Mouse (Mus musculus) midbrain, postnatal 0 days (tissue): Measurements from ENCODE around the gene Krtap1-4. TPM values are rescaled to one million over a fixed set of nuclear protein-coding genes. Genes with fewer than 3 reads are reported as not detected.

Experiments
- ATAC-seq: fragments of 200-750 bp; cut with Nextera tagmentation; 2 replicates; pipeline ENCODE4 v1.8.0; 2017; ENCODE audit warnings: moderate number of reproducible peaks, mild to moderate bottlenecking, moderate TSS enrichment, moderate library complexity; ENCODE audit not compliant: low FRiP score
- DNase-seq: peaks from one replicate; pipeline ENCODE4 v3.0.0-alpha.2; 2015; ENCODE audit warnings: low spot score
- H3K27ac ChIP-seq: fragments of 300-500 bp; sonication (generic); 2 replicates; pipeline ENCODE4 v1.5.1; 2014; ENCODE audit warnings: low read depth, mild to moderate bottlenecking, low read length, mixed read lengths
- H3K27me3 ChIP-seq: fragments of 300-500 bp; sonication (generic); 2 replicates; pipeline ENCODE4 v1.6.1; 2014; ENCODE audit warnings: low read length, control low read depth, mixed read lengths; ENCODE audit not compliant: insufficient read depth
- H3K36me3 ChIP-seq: fragments of 300-500 bp; sonication (generic); 2 replicates; pipeline ENCODE4 v1.6.1; 2014; ENCODE audit warnings: low read length, control low read depth, mixed read lengths; ENCODE audit not compliant: insufficient read depth
- H3K4me1 ChIP-seq: fragments of 300-500 bp; sonication (generic); 2 replicates; pipeline ENCODE4 v1.6.1; 2014; ENCODE audit warnings: mild to moderate bottlenecking, control low read depth, antibody characterized with exemption, low read length, mixed read lengths; ENCODE audit not compliant: insufficient read depth
- H3K4me2 ChIP-seq: fragments of 300-500 bp; sonication (generic); 2 replicates; pipeline ENCODE4 v1.6.1; 2014; ENCODE audit warnings: low read depth, mild to moderate bottlenecking, low read length, mixed read lengths; ENCODE audit not compliant: poor library complexity, severe bottlenecking
- H3K4me3 ChIP-seq: fragments of 300-500 bp; sonication (generic); 2 replicates; pipeline ENCODE4 v1.5.1; 2014; ENCODE audit warnings: low read depth, mild to moderate bottlenecking, low read length, moderate library complexity
- H3K9ac ChIP-seq: fragments of 300-500 bp; sonication (generic); replicated peaks from 2 replicates; pipeline ENCODE4 v1.6.1; 2014; ENCODE audit warnings: mild to moderate bottlenecking, low read length, moderate library complexity, mixed read lengths; ENCODE audit not compliant: poor library complexity, severe bottlenecking
- H3K9me3 ChIP-seq: fragments of 300-500 bp; sonication (generic); 2 replicates; pipeline ENCODE4 v1.6.1; 2016; ENCODE audit warnings: low read length, control low read depth
- CTCF ChIP-seq: IDR thresholded peaks from 2 replicates; pipeline ENCODE4 v1.5.1; 2016; ENCODE audit warnings: antibody characterized with exemption, mild to moderate bottlenecking
- WGBS: fragments of 180-500 bp; shearing (Covaris S2); extraction: QIAGEN DNeasy Blood & Tissue Kit; methylation state at CpG from one replicate; pipeline ENCODE4 v1.1.7; 2014; 5-methylcytosine and 5-hydroxymethylcytosine counted together
- polyA plus RNA-seq: library from polyadenylated mRNA; unstranded; fragments of >200 nt; fragmentation: Nextera tagmentation; extraction: Ambion mirVana; gene quantifications from 2 replicates; pipeline ENCODE4 v1.2.1, GENCODE M21; 2015
- total RNA-seq: library from RNA; depleted of rRNA; stranded (reverse); fragments of >200 nt; gene quantifications from 2 replicates; pipeline ENCODE4 v1.2.3, GENCODE M21; 2014; rRNA removed

Gene Krtap1-4
- total and polyA plus RNA-seq, 2 experiments from 2014 or later: not detected

DNA sequence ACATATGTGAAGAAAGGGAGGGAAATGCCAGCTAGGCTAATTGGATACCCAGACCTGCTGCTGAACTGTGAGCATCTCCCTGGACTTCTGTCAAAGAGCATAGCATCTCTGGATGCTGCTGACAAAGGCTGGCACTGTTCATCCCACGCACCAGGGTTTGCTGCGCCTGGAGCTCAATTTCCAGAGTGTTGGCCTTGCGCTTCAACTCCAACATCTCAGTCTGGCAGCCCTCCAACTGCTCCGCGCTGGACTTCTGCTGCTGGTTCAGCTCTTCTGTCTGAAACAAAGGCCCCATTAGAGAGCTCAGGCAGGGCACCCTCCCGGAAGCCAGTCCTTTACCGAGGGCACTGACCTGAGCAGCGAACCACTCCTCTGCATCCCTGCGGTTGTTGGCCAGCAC lies 43.7 kb downstream of the Krtap1-4 start:
- DNase-seq: peak; percentile 83
- Histone ChIP-seq H3K9me3 (no peaks in the 10 kb centered on the region), H3K9ac (no peak overlapping the region), H3K4me1 (no peaks in the 10 kb centered on the region), H3K36me3 (no peaks in the 10 kb centered on the region), H3K4me3 (no peak overlapping the region), H3K4me2 (peak overlapping the region; percentile 12; the same call in 1 of the 2 replicates), H3K27me3 (no peaks in the 10 kb centered on the region; the same call in 1 of the 2 replicates), H3K27ac (no peak overlapping the region)
- TF ChIP-seq CTCF: no peak
- no peak for ATAC-seq
- WGBS: 51% methylated on average over 9 of the region's 9 CpGs

Other genes with a start within 250 kb of the Krtap1-4 start
Only the 30 nearest of the 36 such genes appear.
- 0.93 TPM in 1 of 2 replicates, not detected in the other for gene Krt28, start 208.8 kb downstream of the Krtap1-4 start, total RNA-seq
- 0.33 and 0.66 TPM in 2 replicates for gene Krt28, start 208.8 kb downstream of the Krtap1-4 start, polyA plus RNA-seq
- gene Krt10, start 194.3 kb downstream of the Krtap1-4 start, total RNA-seq: 6.7 and 18.3 TPM in 2 replicates
- gene Krt10, start 194.3 kb downstream of the Krtap1-4 start, polyA plus RNA-seq: 35.7 and 39.2 TPM in 2 replicates
- gene Krt12, start 161.4 kb downstream of the Krtap1-4 start, total RNA-seq: 2.0 TPM in 1 of 2 replicates, not detected in the other
- 0.21 and 0.31 TPM in 2 replicates for gene Krt12, start 161.4 kb downstream of the Krtap1-4 start, polyA plus RNA-seq
- not detected in 2 replicates for gene Krt20, start 145.5 kb downstream of the Krtap1-4 start, total RNA-seq
- gene Krt20, start 145.5 kb downstream of the Krtap1-4 start, polyA plus RNA-seq: 0.13 and 0.36 TPM in 2 replicates
- gene Krt23, start 90.5 kb downstream of the Krtap1-4 start, total RNA-seq: 0.16 TPM in 1 of 2 replicates, not detected in the other
- 0.32 TPM in 1 of 2 replicates, not detected in the other for gene Krt23, start 90.5 kb downstream of the Krtap1-4 start, polyA plus RNA-seq
- gene Krt39, start 62.3 kb downstream of the Krtap1-4 start, total RNA-seq: not detected in 2 replicates
- not detected in 2 replicates for gene Krt39, start 62.3 kb downstream of the Krtap1-4 start, polyA plus RNA-seq
- not detected in 2 replicates for gene Krt40, start 40.5 kb downstream of the Krtap1-4 start, total RNA-seq
- gene Krt40, start 40.5 kb downstream of the Krtap1-4 start, polyA plus RNA-seq: not detected in 2 replicates
- gene Krtap3-3, start 32.8 kb downstream of the Krtap1-4 start, total RNA-seq: not detected in 2 replicates
- gene Krtap3-3, start 32.8 kb downstream of the Krtap1-4 start, polyA plus RNA-seq: not detected in 2 replicates
- gene Krtap3-2, start 26.8 kb downstream of the Krtap1-4 start, total RNA-seq: not detected in 2 replicates
- gene Krtap3-2, start 26.8 kb downstream of the Krtap1-4 start, polyA plus RNA-seq: not detected in 2 replicates
- not detected in 2 replicates for gene Gm11939, start 24.2 kb downstream of the Krtap1-4 start, total RNA-seq
- gene Gm11939, start 24.2 kb downstream of the Krtap1-4 start, polyA plus RNA-seq: not detected in 2 replicates
- gene Krtap3-1, start 17.0 kb downstream of the Krtap1-4 start, total RNA-seq: not detected in 2 replicates
- not detected in 2 replicates for gene Krtap3-1, start 17.0 kb downstream of the Krtap1-4 start, polyA plus RNA-seq
- gene Krtap1-5, start 2.6 kb downstream of the Krtap1-4 start, total RNA-seq: not detected in 2 replicates
- gene Krtap1-5, start 2.6 kb downstream of the Krtap1-4 start, polyA plus RNA-seq: not detected in 2 replicates
- not detected in 2 replicates for gene Krtap1-3, start 7.7 kb upstream of the Krtap1-4 start, total RNA-seq
- not detected in 2 replicates for gene Krtap1-3, start 7.7 kb upstream of the Krtap1-4 start, polyA plus RNA-seq
- not detected in 2 replicates for gene Krtap9-3, start 14.5 kb upstream of the Krtap1-4 start, total RNA-seq
- not detected in 2 replicates for gene Krtap9-3, start 14.5 kb upstream of the Krtap1-4 start, polyA plus RNA-seq
- gene Gm11938, start 19.7 kb upstream of the Krtap1-4 start, total RNA-seq: not detected in 2 replicates
- gene Gm11938, start 19.7 kb upstream of the Krtap1-4 start, polyA plus RNA-seq: not detected in 2 replicates
- not detected in 2 replicates for gene Gm11937, start 26.5 kb upstream of the Krtap1-4 start, total RNA-seq
- not detected in 2 replicates for gene Gm11937, start 26.5 kb upstream of the Krtap1-4 start, polyA plus RNA-seq
- gene Krtap2-4, start 31.2 kb upstream of the Krtap1-4 start, total RNA-seq: not detected in 2 replicates
- not detected in 2 replicates for gene Krtap2-4, start 31.2 kb upstream of the Krtap1-4 start, polyA plus RNA-seq
- gene Gm11562, start 36.8 kb upstream of the Krtap1-4 start, total RNA-seq: not detected in 2 replicates
- not detected in 2 replicates for gene Gm11562, start 36.8 kb upstream of the Krtap1-4 start, polyA plus RNA-seq
- gene Krtap4-1, start 44.6 kb upstream of the Krtap1-4 start, total RNA-seq: not detected in 2 replicates
- gene Krtap4-1, start 44.6 kb upstream of the Krtap1-4 start, polyA plus RNA-seq: not detected in 2 replicates
- not detected in 2 replicates for gene Krtap4-2, start 51.4 kb upstream of the Krtap1-4 start, total RNA-seq
- not detected in 2 replicates for gene Krtap4-2, start 51.4 kb upstream of the Krtap1-4 start, polyA plus RNA-seq
- not detected in 2 replicates for gene Krtap4-7, start 60.4 kb upstream of the Krtap1-4 start, total RNA-seq
- not detected in 2 replicates for gene Krtap4-7, start 60.4 kb upstream of the Krtap1-4 start, polyA plus RNA-seq
- gene Gm11555, start 66.6 kb upstream of the Krtap1-4 start, total RNA-seq: not detected in 2 replicates
- gene Gm11555, start 66.6 kb upstream of the Krtap1-4 start, polyA plus RNA-seq: not detected in 2 replicates
- gene Gm11563, start 75.3 kb upstream of the Krtap1-4 start, total RNA-seq: not detected in 2 replicates
- not detected in 2 replicates for gene Gm11563, start 75.3 kb upstream of the Krtap1-4 start, polyA plus RNA-seq
- not detected in 2 replicates for gene Krtap4-6, start 82.3 kb upstream of the Krtap1-4 start, total RNA-seq
- not detected in 2 replicates for gene Krtap4-6, start 82.3 kb upstream of the Krtap1-4 start, polyA plus RNA-seq
- gene Gm14190, start 107.1 kb upstream of the Krtap1-4 start, total RNA-seq: not detected in 2 replicates
- not detected in 2 replicates for gene Gm14190, start 107.1 kb upstream of the Krtap1-4 start, polyA plus RNA-seq
- gene Gm14180, start 150.6 kb upstream of the Krtap1-4 start, total RNA-seq: not detected in 2 replicates
- gene Gm14180, start 150.6 kb upstream of the Krtap1-4 start, polyA plus RNA-seq: not detected in 2 replicates
- not detected in 2 replicates for gene Gm11595, start 189.3 kb upstream of the Krtap1-4 start, total RNA-seq
- gene Gm11595, start 189.3 kb upstream of the Krtap1-4 start, polyA plus RNA-seq: not detected in 2 replicates
- not detected in 2 replicates for gene Krtap4-8, start 197.1 kb upstream of the Krtap1-4 start, total RNA-seq
- not detected in 2 replicates for gene Krtap4-8, start 197.1 kb upstream of the Krtap1-4 start, polyA plus RNA-seq
- not detected in 2 replicates for gene Krtap4-9, start 201.5 kb upstream of the Krtap1-4 start, total RNA-seq
- gene Krtap4-9, start 201.5 kb upstream of the Krtap1-4 start, polyA plus RNA-seq: not detected in 2 replicates
- gene Gm11596, start 209.8 kb upstream of the Krtap1-4 start, total RNA-seq: not detected in 2 replicates
- not detected in 2 replicates for gene Gm11596, start 209.8 kb upstream of the Krtap1-4 start, polyA plus RNA-seq